Mouse (Mus musculus): Measurements from ENCODE around the gene Tom1. TPM values are rescaled to one million over a fixed set of nuclear protein-coding genes. Genes with fewer than 3 reads are reported as not detected.

Tom1 gene
- 19.3 and 27.9 TPM in 2 replicates for polyA plus RNA-seq (2012; rRNA removed)

DNA sequence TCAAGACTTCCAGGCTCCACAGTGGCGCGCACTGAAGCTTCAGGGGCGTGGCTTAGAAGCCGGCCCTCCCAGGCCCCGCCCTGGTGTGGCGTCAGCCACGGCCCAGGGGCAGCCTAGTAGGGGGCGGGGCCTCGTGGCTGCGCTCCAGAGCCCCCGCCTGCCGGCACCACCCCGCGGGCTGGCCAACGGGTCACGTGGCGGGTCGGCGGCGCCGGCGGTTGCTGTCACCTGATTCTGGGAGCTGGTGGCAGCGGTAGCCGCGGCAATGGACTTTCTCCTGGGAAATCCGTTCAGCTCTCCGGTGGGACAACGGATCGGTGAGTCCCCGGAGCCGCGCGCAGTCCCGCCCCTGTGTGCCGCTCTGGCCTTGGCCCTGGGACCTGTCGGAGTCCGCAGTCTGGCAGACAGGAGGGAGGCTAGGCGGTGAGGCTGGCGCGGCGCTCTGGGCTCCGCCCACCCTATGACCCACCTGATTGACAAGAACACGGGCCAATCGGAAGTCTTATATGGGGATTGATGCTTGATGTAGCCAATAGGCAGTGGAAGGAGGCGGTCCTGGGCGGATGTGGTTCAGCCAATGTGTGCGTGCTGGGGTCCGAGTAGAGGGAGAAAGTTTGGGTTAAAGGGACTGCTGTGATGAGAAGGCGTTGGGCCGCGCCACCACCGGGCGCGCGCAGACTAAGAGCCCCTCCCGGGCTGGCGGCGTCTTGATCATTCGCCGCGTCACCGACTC is at the start of gene Tom1:
Gene Tom1 (plus strand): TSS at position 195 of the 733 bp plus-strand sequence.

DNA sequence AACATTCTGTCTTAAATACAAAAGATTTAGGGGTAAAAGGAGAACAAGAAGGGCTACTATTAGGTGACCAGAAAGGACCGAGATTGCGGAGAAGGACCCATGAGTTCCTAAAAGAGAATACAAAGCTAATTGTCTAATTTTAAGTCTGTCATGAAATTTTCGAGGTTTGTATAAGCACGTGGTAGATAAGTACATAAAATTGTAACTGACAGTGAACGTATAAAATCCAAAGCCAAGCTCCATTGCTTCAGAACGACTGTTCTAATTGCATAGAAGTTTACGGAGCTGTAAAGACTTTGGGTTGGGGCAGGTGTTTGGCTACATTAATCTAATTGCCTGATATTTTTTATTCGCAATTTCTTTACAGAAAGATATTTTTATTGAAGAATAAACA is 40.4 kb upstream of the Tom1 start, which contains the start of gene Hmgxb4:
Gene Hmgxb4 (plus strand): TSS at position 276 of the 394 bp plus-strand sequence.

DNA sequence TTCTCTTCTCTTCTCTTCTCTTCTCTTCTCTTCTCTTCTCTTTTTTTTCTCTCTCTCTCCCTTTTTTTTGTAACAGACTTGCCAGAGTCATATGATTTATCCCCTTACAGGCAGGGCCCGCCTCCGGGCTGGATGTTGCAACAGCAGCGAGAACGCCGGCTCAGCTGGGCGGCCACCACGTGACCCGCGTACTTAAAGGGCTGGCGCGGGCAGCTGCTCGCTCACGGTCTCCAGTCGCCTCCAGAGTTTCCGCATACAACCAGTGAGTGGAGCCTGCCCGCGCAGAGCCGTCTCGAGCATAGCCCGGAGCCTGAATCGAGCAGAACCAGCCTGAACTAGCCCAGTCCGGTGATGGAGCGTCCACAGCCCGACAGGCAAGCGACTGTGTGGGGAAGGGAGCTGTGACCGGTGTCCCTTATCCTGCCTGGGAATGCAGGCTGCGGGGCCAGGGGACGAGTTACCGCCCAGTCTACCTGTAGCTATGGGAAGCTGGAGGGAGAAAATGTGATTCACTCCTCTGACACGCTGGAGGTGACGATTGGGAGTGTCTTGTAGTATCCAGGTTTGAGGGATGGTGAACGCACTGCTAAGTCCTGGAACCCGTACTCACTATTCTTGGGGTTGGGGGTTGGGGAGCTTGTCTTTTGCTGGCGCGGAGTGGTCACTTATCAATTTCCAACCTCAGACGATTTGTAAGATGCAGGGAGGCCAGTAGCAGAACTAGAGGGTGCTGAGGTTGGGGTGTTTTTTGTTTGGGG is 60.1 kb downstream of the Tom1 start, which contains the start of gene Hmox1:
Gene Hmox1 (plus strand): TSS at position 223 of the 758 bp plus-strand sequence.

DNA sequence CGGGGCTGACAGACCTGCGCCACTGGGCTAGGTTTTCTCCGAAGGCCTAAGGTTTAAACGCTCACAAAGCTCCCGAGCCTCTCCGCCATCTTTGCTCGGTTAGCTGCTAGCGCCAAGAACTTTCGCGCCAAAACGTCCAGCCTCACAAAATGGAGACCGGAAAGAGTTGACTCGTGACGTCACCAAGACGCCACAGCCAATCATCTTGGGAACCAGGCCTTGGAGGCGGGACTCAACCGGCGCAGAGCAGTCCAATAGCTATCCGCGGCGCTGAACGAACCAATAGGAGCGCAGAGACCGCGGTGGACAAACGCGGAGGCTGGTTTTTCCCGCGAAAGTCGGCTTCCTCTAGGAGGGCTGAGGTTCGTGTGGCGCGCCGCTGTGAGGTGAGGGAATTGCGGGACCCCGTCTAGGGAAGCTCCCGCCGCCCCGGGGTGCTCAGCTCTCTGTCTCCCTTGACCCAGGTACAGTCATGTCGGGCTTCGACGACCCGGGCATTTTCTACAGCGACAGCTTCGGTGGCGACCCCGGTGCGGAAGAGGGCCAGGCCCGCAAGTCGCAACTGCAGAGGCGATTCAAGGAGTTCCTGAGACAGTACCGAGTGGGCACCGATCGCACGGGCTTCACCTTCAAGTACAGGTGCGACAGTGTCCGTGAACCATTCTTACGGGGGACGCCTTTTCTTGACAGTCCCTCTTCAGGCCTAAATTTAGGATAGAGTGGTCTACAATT is 75.9 kb downstream of the Tom1 start, which contains the start of gene Mcm5:
Gene Mcm5 (plus strand): TSS at position 334 of the 732 bp plus-strand sequence.

Other genes with a start within 250 kb of the Tom1 start
- gene Isx, start 160.5 kb upstream of the Tom1 start, polyA plus RNA-seq (2012; rRNA removed) = not detected in 2 replicates
- gene Hmgxb4, start 40.3 kb upstream of the Tom1 start, polyA plus RNA-seq (2012; rRNA removed) = 70.9 and 81.7 TPM in 2 replicates
- gene Hmox1, start 59.9 kb downstream of the Tom1 start, polyA plus RNA-seq (2012; rRNA removed) = 13.0 and 16.5 TPM in 2 replicates
- gene Mcm5, start 75.9 kb downstream of the Tom1 start, polyA plus RNA-seq (2012; rRNA removed) = 76.2 and 86.5 TPM in 2 replicates
- gene Rasd2, start 180.2 kb downstream of the Tom1 start, polyA plus RNA-seq (2012; rRNA removed) = 0.77 and 1.4 TPM in 2 replicates